Mouse (Mus musculus) heart, embryonic 11.5 days (tissue): ENCODE measurements around the gene Ctdspl. TPM values are rescaled to one million over a fixed set of nuclear protein-coding genes. Genes with fewer than 3 reads are reported as not detected.

ENCODE experiments used
- ATAC-seq: fragments of 200-750 bp; cut with Nextera tagmentation; replicated peaks from 2 replicates; pipeline ENCODE4 v1.8.0; 2017; ENCODE audit warnings: moderate library complexity; ENCODE audit not compliant: insufficient number of reproducible peaks, low FRiP score, low TSS enrichment
- H3K27ac ChIP-seq: fragments of 300-500 bp; sonication (generic); 2 replicates; pipeline ENCODE4 v1.5.1; 2014; ENCODE audit warnings: mild to moderate bottlenecking, low read depth, low read length
- H3K27me3 ChIP-seq: fragments of 300-500 bp; sonication (generic); 2 replicates; pipeline ENCODE4 v1.6.1; 2014; ENCODE audit warnings: mild to moderate bottlenecking, low read length, mixed read lengths; ENCODE audit not compliant: control insufficient read depth, insufficient read depth
- H3K36me3 ChIP-seq: fragments of 300-500 bp; sonication (generic); 2 replicates; pipeline ENCODE4 v1.6.1; 2014; ENCODE audit warnings: mild to moderate bottlenecking, low read length, moderate library complexity, mixed read lengths; ENCODE audit not compliant: control insufficient read depth, insufficient read depth
- H3K4me1 ChIP-seq: fragments of 300-500 bp; sonication (generic); 2 replicates; pipeline ENCODE4 v1.6.1; 2014; ENCODE audit warnings: low read length; ENCODE audit not compliant: control insufficient read depth, insufficient read depth
- H3K4me2 ChIP-seq: fragments of 300-500 bp; sonication (generic); 2 replicates; pipeline ENCODE4 v1.6.1; 2014; ENCODE audit warnings: mild to moderate bottlenecking, moderate library complexity
- H3K4me3 ChIP-seq: fragments of 300-500 bp; sonication (generic); 2 replicates; pipeline ENCODE4 v1.5.1; 2014; ENCODE audit warnings: low read depth, low read length
- H3K9ac ChIP-seq: fragments of 300-500 bp; sonication (generic); 2 replicates; pipeline ENCODE4 v1.6.1; 2014; ENCODE audit warnings: mild to moderate bottlenecking, low read depth, low read length, moderate library complexity
- H3K9me3 ChIP-seq: fragments of 300-500 bp; sonication (generic); replicated peaks from 2 replicates; pipeline ENCODE4 v1.6.1; 2016; ENCODE audit warnings: low read length; ENCODE audit not compliant: control insufficient read depth
- WGBS: fragments of 180-500 bp; shearing (Covaris S2); extraction: QIAGEN DNeasy Blood & Tissue Kit; methylation state at CpG from one replicate; pipeline ENCODE4 v1.1.7; 2014; ENCODE audit not compliant: insufficient replicate concordance; 5-methylcytosine and 5-hydroxymethylcytosine counted together
- polyA plus RNA-seq: library from polyadenylated mRNA; unstranded; fragments of >200 nt; fragmentation: Nextera tagmentation; extraction: Ambion mirVana; gene quantifications from 2 replicates; pipeline ENCODE4 v1.2.1, GENCODE M21; 2014

Gene Ctdspl
- polyA plus RNA-seq, 1 experiment from 2014 or later = 10.5 TPM

DNA sequence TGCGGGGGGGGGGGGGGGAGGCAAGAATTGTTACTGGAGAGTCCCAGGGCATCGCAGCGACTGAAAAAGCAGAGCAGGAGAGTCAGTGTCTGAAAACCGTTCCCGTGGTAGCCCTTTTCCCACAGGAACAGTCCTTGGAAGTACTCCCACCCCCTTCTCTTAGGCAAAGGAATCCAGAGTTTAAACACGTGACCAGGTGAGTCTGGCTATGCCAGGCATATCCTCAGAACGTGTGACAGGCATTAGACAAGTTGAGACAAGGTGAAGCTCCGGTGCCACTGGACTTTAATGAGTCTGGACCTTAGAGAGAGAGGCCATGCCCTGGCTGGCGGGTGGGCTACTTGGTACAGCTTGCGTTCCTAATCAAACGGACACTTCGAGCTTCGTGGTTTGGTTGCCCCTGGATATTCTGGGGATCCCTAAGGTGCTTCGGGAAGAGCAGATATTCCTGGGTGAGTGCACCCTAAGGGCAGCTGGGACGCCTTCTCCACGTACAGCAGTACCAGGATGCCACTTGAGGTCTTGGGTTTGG lies 1.6 kb upstream of the Ctdspl start:
- no peaks in the 10 kb centered on the region for H3K9me3 ChIP-seq
- peak overlapping the region; percentile 85 for H3K4me3 ChIP-seq
- H3K27ac ChIP-seq = no peak overlapping the region
- no peaks in the 10 kb centered on the region for H3K36me3 ChIP-seq
- WGBS = 11% methylated on average over 16 of the region's 16 CpGs
- peak overlapping the region; percentile 99 for H3K4me2 ChIP-seq
- peak overlapping the region; percentile 62 for H3K9ac ChIP-seq
- peaks cover 4% of the 10 kb centered on the region for H3K27me3 ChIP-seq
- no peak for ATAC-seq
- peaks cover 30% of the 10 kb centered on the region for H3K4me1 ChIP-seq

DNA sequence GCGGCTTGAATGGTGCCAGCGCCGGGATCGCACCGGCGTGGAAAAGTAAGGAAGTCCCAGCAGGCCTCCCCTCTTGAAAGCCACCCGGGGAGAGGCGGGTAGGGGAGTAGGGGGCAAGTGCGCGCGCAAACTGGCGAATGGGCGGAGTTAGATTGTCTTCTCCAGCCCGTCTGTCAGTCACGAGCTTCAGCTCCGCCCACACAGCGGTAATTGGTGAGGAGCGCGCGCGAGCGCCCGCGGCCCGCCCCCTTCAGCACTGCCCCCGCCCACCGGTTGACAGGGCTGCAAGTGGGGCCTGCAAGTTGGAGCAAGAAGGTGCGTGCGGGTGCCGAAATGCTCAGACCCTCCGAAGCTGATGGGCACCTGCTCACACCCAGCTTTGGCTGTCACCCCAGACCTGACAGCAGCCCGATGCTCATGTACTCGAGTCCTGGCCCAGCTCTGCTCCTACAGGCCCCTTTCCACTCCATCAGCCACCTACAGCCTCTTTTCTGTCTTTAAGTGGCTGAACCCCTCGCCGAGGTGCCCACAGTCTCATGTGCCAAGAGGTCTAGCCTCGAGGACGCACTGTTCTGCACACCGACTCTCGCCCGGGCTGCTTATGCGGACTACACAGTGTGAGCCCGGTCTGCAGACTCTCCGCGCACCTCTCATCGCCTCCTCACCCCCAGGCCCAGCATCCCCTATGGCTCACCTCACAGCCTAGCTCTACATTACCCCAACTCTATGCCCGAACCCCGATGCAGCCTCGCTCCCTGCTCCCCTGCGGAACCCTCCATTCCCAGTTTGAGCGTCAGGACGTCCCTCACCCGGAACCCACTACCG lies 755 bp upstream of the Ctdspl start:
- peak; percentile 90 for ATAC-seq
- H3K9me3 ChIP-seq = no peaks in the 10 kb centered on the region
- peak overlapping the region; percentile 85 for H3K4me3 ChIP-seq
- peak overlapping the region; percentile 83 for H3K9ac ChIP-seq
- H3K4me2 ChIP-seq = peak overlapping the region; percentile 99
- under 1% methylated on average over 53 of the region's 53 CpGs for WGBS
- no peaks in the 10 kb centered on the region for H3K36me3 ChIP-seq
- peak overlapping the region; percentile 79 for H3K27ac ChIP-seq
- H3K27me3 ChIP-seq = no peaks in the 10 kb centered on the region
- peaks cover 32% of the 10 kb centered on the region for H3K4me1 ChIP-seq

DNA sequence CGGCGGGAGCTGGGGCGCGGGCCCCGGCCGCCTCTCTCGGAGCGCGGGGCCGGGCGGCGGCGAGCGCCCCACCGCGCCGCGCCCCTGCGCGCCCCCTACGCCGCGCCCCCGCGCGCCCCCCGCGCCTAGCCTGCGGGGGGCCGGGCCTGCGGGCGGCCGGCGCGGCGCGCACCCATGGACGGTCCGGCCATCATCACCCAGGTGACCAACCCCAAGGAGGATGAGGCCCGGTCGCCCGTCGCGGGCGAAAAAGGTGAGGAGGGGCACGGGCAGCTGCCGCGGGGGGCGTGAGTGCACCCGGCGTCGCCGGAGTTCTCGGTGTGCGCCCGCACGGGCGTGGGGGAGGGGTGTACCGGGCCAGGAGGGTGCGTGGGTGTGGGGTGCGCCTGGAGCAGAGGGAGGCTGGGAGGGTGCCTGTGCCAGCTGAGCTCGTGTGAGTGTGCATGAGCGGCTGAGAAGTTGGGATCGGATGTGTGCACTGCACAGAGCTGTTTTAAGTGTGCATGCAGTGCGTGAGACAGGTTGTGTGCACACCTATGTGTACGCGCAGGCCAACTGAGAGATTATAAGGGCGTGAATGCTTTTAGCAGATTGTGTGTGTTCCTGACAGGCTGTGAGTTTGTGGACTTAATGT lies 552 bp downstream of the Ctdspl start:
- Histone ChIP-seq H3K27me3 (no peaks in the 10 kb centered on the region), H3K4me2 (peak overlapping the region; percentile 99), H3K27ac (peak overlapping the region; percentile 79), H3K9me3 (no peaks in the 10 kb centered on the region), H3K4me1 (peaks cover 28% of the 10 kb centered on the region), H3K9ac (peak overlapping the region; percentile 83), H3K36me3 (no peaks in the 10 kb centered on the region), H3K4me3 (peak overlapping the region; percentile 85)
- WGBS = 4% methylated on average over 35 of the region's 68 CpGs
- no peak for ATAC-seq

DNA sequence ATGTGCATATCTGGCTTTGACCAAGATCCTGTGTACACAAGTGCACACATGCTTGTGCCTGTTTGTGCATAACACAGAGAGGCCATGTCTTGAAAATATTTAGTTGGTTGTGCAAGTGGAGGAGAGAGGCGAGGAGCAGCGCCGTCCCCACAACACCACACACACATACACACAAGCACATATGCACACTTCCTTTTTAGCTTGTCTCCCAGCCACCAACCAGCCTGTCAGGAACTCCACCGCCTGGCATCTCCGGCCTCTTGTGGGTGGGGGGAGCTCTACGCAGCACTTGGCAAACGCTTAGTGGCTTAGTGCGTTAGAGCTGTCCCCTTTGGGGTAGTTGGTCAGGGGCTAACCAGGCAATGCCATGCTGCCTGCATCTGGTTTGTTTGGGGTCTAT lies 1.2 kb downstream of the Ctdspl start:
- H3K27me3 ChIP-seq = no peaks in the 10 kb centered on the region
- 50% methylated on average over 8 of the region's 8 CpGs for WGBS
- no peak for ATAC-seq
- no peaks in the 10 kb centered on the region for H3K36me3 ChIP-seq
- H3K27ac ChIP-seq = no peak overlapping the region
- H3K9me3 ChIP-seq = no peaks in the 10 kb centered on the region
- H3K9ac ChIP-seq = peak overlapping the region; percentile 83
- peaks cover 28% of the 10 kb centered on the region for H3K4me1 ChIP-seq
- peak overlapping the region; percentile 85 for H3K4me3 ChIP-seq
- peak overlapping the region; percentile 99 for H3K4me2 ChIP-seq

DNA sequence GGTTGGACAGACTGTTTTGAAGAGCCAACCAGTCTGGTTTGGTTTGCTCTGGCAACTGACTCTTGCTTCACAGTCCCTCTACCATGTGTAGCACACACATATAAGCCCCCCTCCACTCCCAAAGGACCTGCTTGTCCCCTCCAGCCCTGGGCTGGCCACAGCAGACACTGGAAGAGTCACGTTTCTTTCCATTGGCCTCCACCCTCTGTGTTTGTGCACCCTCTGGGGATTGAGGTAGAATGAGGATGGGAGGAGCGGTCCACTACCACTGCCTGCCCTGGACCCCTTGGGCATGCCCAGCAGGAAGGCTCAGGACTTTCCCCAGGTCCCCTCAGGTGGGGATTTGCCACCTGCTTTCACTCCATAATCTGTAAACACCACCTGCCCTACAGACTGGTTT lies 1.8 kb downstream of the Ctdspl start:
- H3K36me3 ChIP-seq = no peaks in the 10 kb centered on the region
- no peak for ATAC-seq
- H3K9ac ChIP-seq = peak overlapping the region; percentile 36; the same call in 1 of the 2 replicates
- H3K4me3 ChIP-seq = peak overlapping the region; percentile 85
- H3K27ac ChIP-seq = no peak overlapping the region
- no peaks in the 10 kb centered on the region for H3K9me3 ChIP-seq
- H3K4me1 ChIP-seq = peaks cover 28% of the 10 kb centered on the region
- WGBS = 58% methylated on average over 2 of the region's 2 CpGs
- no peaks in the 10 kb centered on the region for H3K27me3 ChIP-seq
- H3K4me2 ChIP-seq = peak overlapping the region; percentile 99

DNA sequence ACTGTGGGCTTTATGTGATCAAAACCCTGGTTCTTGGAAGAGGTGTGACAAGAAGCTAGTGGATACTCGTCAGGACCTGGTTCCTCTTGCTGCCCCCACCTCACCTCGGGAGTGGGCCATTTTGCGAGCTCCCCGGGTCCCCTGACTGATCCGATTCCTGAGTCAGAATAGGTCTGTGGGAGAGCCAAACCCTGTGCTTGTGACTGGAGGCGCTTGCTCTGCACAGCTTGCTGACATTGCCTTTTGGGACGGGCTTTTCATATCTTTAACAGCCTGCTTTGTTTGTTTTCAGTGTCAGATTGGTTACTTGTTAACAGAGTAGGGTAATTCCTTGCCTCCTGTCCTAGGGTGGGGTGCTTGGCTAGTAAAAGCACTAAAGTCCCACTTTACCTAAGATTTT lies 2.4 kb downstream of the Ctdspl start:
- Histone ChIP-seq H3K9ac (no peak overlapping the region), H3K4me3 (no peak overlapping the region), H3K4me1 (peaks cover 28% of the 10 kb centered on the region), H3K27ac (no peak overlapping the region), H3K36me3 (no peaks in the 10 kb centered on the region), H3K9me3 (no peaks in the 10 kb centered on the region), H3K4me2 (peak overlapping the region; percentile 99), H3K27me3 (no peaks in the 10 kb centered on the region)
- 38% methylated on average over 7 of the region's 7 CpGs for WGBS
- ATAC-seq = no peak

DNA sequence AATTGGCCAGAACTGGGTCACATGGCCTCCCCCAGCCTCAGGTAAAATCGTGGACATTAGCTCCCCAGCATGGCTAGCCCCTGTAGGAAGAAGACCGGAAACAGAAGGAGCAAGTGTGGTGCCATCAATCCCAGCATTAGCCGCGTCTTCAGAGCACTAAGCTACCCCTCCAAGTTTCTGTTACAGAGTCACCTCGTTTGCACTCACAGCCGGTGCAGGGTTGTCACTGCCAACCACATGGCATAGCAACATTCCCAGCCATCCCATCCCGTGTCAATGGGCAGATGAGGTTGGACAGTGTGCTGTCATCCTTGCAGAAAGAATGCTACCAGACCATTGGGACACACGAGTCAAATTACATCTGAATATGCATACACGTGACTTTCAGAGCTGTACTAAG lies 4.4 kb downstream of the Ctdspl start:
- H3K9me3 ChIP-seq = no peaks in the 10 kb centered on the region
- WGBS = 63% methylated on average over 9 of the region's 9 CpGs
- no peak overlapping the region for H3K27ac ChIP-seq
- peaks cover 25% of the 10 kb centered on the region for H3K4me1 ChIP-seq
- H3K4me2 ChIP-seq = no peak overlapping the region
- no peak overlapping the region for H3K9ac ChIP-seq
- no peaks in the 10 kb centered on the region for H3K27me3 ChIP-seq
- H3K4me3 ChIP-seq = no peak overlapping the region
- H3K36me3 ChIP-seq = no peaks in the 10 kb centered on the region
- no peak for ATAC-seq

DNA sequence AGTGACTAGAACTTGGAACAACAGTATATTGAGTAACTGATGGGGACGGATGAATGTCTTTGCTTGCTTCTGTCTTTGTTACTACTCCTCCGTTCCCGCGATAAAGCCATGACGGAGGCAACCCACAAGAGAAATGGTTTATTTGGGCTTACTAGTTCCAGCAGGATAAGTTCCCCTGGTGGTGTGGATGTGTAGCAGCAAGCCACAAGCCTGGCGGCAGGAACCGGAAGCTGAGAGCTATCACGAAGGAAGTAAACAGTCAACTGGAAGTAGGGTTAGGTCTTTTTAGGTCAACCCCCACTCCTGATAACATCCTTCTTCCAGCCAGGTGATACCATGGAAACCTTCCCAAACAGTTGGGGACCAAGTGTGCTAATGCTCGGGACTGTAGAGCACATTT lies 7.5 kb downstream of the Ctdspl start:
- H3K4me1 ChIP-seq = peaks cover 20% of the 10 kb centered on the region
- WGBS = 74% methylated on average over 9 of the region's 9 CpGs
- no peaks in the 10 kb centered on the region for H3K27me3 ChIP-seq
- H3K27ac ChIP-seq = no peak overlapping the region
- H3K9ac ChIP-seq = no peak overlapping the region
- no peak overlapping the region for H3K4me2 ChIP-seq
- H3K4me3 ChIP-seq = no peak overlapping the region
- no peak for ATAC-seq
- H3K9me3 ChIP-seq = no peaks in the 10 kb centered on the region
- H3K36me3 ChIP-seq = no peaks in the 10 kb centered on the region
